Mouse (Mus musculus) cortical plate, adult 2 months (tissue): ENCODE results near the gene A530032D15Rik. TPM values are rescaled to one million over a fixed set of nuclear protein-coding genes. Genes with fewer than 3 reads are reported as not detected.
"Not testable (repeated sequence)": the region's sequence is repeated elsewhere in the genome, so short reads cannot be mapped to it uniquely, and the experiment has no call there.

ENCODE experiments used
- H3K27ac ChIP-seq: fragments of 200-500 bp; 2 replicates; pipeline ENCODE4 v1.5.1; 2012; ENCODE audit warnings: low read length, control low read depth, inconsistent platforms; ENCODE audit not compliant: insufficient read depth
- H3K4me1 ChIP-seq: fragments of 200-500 bp; 2 replicates; pipeline ENCODE4 v1.6.1; 2011; ENCODE audit warnings: low read length; ENCODE audit not compliant: control insufficient read depth, insufficient read depth
- H3K4me3 ChIP-seq: fragments of 200-500 bp; 2 replicates; pipeline ENCODE4 v1.5.1; 2011; ENCODE audit warnings: mild to moderate bottlenecking, low read length, control low read depth; ENCODE audit not compliant: insufficient read depth
- polyA plus RNA-seq: library from polyadenylated mRNA; depleted of rRNA; stranded (reverse); fragments of >200 nt; gene quantifications from 2 replicates; pipeline ENCODE4 v1.2.3, GENCODE M21; 2012; rRNA removed

Gene A530032D15Rik
- polyA plus RNA-seq, 1 experiment = not detected

DNA sequence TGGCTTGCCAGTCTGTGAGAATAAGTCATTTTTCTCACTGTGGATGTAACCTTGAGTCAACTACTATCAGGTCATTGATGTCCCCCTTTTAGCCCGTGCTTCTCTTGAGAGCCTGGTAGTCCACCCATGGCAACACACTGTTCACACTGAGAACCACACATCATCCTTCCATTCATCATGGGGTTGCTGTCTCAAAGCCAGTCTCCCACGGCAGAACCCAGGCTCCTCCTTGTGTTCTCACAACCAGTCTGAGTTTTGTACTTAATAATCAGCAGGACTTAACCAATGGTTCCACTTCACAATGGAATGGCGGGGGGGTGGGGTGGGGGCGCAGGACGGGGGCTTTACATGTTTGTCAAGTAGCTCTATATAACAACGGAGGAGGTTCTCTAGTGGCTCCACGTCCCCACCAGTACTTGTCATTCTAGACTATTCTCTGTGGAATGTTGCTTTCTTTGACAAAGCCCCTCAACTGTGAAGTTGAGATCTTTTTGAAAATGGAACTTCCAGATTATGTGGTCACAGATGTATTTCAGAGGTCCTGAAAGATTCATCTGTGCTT is 16.6 kb downstream of the A530032D15Rik start:
- H3K4me3 ChIP-seq, H3K27ac ChIP-seq: not testable (repeated sequence)

DNA sequence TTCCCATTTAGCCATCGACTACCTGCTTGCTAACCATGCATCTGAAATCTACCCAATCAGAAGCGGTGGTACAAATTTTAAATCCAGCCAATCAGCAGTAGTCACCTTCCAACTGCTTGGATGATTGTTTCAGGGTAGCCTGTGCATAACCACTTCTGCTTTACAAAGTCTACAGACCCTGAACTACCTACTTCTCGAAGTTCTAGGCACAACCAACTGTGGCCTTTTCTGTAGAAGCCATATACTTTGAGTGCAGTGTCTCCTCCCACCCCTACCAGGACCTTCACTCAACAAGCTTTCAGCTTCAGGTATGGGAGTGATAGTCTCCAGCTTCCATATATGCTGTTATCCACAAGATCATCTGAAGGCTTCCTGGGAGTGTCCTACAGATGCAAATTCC is 17.5 kb downstream of the A530032D15Rik start:
- not testable (repeated sequence) for H3K27ac ChIP-seq, H3K4me1 ChIP-seq, H3K4me3 ChIP-seq

More for the DNA sequence above, 16.6 kb downstream of the A530032D15Rik start:
- H3K4me1 ChIP-seq = not testable (repeated sequence)

DNA sequence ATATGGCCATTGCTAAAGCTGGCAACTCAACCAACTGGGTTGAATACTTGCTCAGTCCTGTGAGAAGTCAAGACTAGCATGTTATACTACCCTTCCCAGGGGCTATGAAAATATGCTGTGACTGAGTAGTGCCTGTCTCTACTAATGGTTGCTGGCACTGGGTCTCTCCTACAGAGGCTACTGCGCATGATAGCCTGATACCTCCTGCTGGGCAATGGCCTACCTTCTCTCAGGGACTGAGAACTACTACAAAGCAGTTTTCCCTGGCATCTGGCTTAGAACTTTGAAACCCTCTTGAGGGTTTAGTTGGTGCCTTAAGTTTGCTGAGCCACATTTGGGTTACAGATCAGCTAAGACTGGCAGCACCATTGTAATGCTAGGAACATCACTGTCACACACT is 23.4 kb downstream of the A530032D15Rik start:
- not testable (repeated sequence) for H3K4me1 ChIP-seq, H3K27ac ChIP-seq, H3K4me3 ChIP-seq

DNA sequence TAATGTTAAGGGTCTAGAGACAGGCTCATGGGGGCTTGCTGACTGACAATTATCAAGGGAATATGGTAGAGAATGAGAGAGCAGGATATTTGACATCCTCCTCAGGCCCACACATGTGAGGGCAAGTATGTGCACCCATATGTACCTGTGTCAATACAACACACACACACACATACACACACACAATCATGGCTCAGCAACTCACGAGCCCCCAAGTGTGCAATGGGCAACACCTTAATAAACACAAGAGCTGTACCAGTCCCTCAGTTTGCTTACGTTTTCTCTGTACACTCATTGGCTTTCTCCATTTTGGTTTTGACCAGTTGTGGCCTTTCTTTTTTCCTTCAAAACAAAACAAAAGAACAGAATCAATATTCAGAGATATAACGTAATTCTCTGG is 24.9 kb downstream of the A530032D15Rik start:
- not testable (repeated sequence) for H3K4me3 ChIP-seq, H3K27ac ChIP-seq, H3K4me1 ChIP-seq

DNA sequence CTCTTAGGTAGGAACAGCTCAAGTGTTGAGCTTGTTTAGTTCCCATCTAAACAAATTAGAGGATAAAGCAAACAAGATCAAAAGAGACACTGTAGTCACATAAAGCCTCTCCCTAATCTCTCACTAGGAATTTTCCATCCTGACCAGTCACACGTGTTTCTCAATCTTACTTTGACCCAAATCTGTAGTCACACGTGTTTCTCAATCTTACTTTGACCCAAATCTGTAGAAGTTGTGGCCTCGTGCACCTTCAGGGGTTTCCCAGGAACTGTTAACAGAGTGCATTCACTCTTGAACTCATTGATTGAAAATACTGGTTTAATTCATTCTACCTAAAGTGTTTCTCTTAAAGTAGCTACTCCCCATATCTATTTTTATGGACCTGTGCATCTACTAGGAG is 36.6 kb downstream of the A530032D15Rik start:
- not testable (repeated sequence) for H3K4me3 ChIP-seq, H3K27ac ChIP-seq, H3K4me1 ChIP-seq

DNA sequence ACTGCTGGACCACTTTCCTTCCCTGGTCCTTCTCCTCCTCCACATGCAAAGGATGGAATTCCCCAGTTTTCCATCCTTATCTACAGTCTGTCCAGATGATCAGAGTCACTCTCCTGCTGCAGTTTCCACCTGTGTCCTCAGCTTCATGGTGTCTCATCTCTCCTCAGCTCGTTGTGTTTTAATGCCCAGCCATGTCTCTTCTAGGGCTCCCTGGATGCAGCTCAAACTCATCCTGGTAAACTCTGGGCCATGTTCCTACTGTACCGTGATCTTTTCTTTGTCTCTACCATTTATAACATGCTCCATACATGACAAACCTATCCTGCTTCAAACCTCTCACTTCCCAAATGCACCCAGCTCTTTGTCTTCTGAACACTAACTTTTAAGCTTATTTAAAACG is 38.0 kb downstream of the A530032D15Rik start:
- not testable (repeated sequence) for H3K4me3 ChIP-seq, H3K27ac ChIP-seq, H3K4me1 ChIP-seq

DNA sequence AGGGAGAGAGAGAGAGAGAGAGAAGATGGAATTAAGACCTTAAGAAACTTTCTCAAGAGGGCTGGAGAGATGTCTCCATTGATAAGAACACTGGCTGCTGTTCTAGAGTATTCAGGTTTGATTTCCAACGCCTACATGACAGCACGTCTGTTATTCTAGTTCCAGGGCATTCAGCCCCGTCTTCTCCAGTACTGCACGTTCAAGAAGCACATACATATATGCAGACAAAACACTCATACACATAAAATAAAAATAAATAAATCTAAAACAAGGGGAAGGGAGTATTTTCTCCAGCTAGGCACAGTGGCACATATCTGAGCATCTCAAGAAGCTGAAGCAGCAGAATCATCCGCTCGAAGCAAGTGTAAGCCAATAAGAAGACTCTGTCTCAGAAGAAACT is 73.9 kb downstream of the A530032D15Rik start:
- H3K4me3 ChIP-seq, H3K27ac ChIP-seq, H3K4me1 ChIP-seq: not testable (repeated sequence)

DNA sequence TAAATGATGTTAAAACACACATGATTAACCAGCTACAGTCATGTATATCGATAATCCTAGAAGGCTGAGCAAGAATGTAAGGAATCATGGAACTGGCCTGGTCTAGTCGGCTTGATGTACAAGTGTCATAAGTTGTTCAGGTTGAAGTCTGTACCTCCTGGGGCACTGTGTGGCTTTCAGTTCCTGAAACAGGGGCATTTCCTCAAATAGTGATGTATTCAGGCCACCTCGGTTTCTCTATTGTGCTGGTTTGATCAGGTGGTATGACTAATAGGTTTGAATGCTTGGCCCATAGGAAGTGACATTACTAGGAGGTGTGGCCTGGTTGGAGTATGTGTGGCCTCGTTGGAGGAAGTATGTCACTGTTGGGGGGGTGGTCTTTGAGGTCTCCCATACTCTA is 75.3 kb downstream of the A530032D15Rik start:
- not testable (repeated sequence) for H3K27ac ChIP-seq, H3K4me3 ChIP-seq, H3K4me1 ChIP-seq

DNA sequence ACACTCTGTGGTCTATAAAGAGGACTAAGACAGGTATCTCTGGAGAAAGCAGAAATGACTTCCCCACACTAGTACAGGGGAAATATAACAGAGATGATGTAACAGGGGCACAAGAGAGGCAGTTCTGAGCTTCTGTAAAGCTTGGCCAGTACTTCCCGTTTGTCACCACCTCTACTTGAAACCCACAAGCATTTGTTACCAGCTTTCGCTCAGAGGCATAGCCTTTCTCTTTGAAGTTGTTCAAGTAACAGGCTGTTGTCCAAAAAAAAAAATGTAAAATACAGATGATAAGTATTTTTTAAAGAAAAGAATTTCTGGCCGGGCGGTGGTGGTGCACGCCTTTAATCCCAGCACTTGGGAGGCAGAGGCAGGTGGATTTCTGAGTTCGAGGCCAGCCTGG is 76.0 kb downstream of the A530032D15Rik start:
- not testable (repeated sequence) for H3K4me1 ChIP-seq, H3K27ac ChIP-seq, H3K4me3 ChIP-seq

Other genes with a start within 250 kb of the A530032D15Rik start
- 4.7 and 5.9 TPM in 2 replicates for gene Slc16a14, start 174.7 kb downstream of the A530032D15Rik start, polyA plus RNA-seq
- gene Gm10553, start 9.7 kb downstream of the A530032D15Rik start, polyA plus RNA-seq = not detected in 2 replicates
- gene C130026I21Rik, start 160.7 kb upstream of the A530032D15Rik start, polyA plus RNA-seq = 0.19 TPM in 1 of 2 replicates, not detected in the other